Mouse (Mus musculus): ENCODE measurements around the gene Gypa.
A peak's percentile ranks its signal among the peaks of the same experiment; 100 is the strongest.

The Gypa gene

GRCm38 (mm10) chr8:80493523-80494345, at the start of gene Gypa:
Gene Gypa, plus strand, starts transcription at chr8:80493781.
- DNase-seq (ENCODE audit: inconsistent ontology term) = no peak

- no peak for DNase-seq (ENCODE audit: inconsistent ontology term)
Measured at GRCm38 (mm10) chr8:80444534-80445072, 49.0 kb upstream of the Gypa start.

GRCm38 (mm10) chr8:80447217-80447616, 46.4 kb upstream of the Gypa start:
- no peak for DNase-seq (ENCODE audit: inconsistent ontology term)

- DNase-seq (ENCODE audit: inconsistent ontology term) = no peak
Measured at GRCm38 (mm10) chr8:80451938-80452690, 41.5 kb upstream of the Gypa start.

- DNase-seq (ENCODE audit: inconsistent ontology term) = no peak
Measured at GRCm38 (mm10) chr8:80463450-80463917, 30.1 kb upstream of the Gypa start.

GRCm38 (mm10) chr8:80474971-80475370, 18.6 kb upstream of the Gypa start:
- DNase-seq (ENCODE audit: inconsistent ontology term) = no peak

- no peak for DNase-seq (ENCODE audit: inconsistent ontology term)
Measured at GRCm38 (mm10) chr8:80478156-80478555, 15.4 kb upstream of the Gypa start.

- peak; percentile 69 for DNase-seq (ENCODE audit: inconsistent ontology term)
Measured at GRCm38 (mm10) chr8:80479129-80479528, 14.5 kb upstream of the Gypa start.

GRCm38 (mm10) chr8:80482173-80482572, 11.4 kb upstream of the Gypa start:
- no peak for DNase-seq (ENCODE audit: inconsistent ontology term)

- DNase-seq (ENCODE audit: inconsistent ontology term) = peak; percentile 27
Measured at GRCm38 (mm10) chr8:80482822-80483774, 10.5 kb upstream of the Gypa start.

GRCm38 (mm10) chr8:80491562-80491961, 2.0 kb upstream of the Gypa start:
- DNase-seq (ENCODE audit: inconsistent ontology term) = no peak

GRCm38 (mm10) chr8:80492987-80493441, 567 bp upstream of the Gypa start:
- DNase-seq (ENCODE audit: inconsistent ontology term) = peak; percentile 80

GRCm38 (mm10) chr8:80494346-80494660, 722 bp downstream of the Gypa start:
- DNase-seq (ENCODE audit: inconsistent ontology term) = no peak

GRCm38 (mm10) chr8:80494819-80495218, 1.2 kb downstream of the Gypa start:
- no peak for DNase-seq (ENCODE audit: inconsistent ontology term)

GRCm38 (mm10) chr8:80495527-80495926, 1.9 kb downstream of the Gypa start:
- no peak for DNase-seq (ENCODE audit: inconsistent ontology term)

- no peak for DNase-seq (ENCODE audit: inconsistent ontology term)
Measured at GRCm38 (mm10) chr8:80497323-80497722, 3.7 kb downstream of the Gypa start.

- no peak for DNase-seq (ENCODE audit: inconsistent ontology term)
Measured at GRCm38 (mm10) chr8:80500244-80500643, 6.7 kb downstream of the Gypa start.

GRCm38 (mm10) chr8:80500773-80501172, 7.2 kb downstream of the Gypa start:
- no peak for DNase-seq (ENCODE audit: inconsistent ontology term)

GRCm38 (mm10) chr8:80501283-80501682, 7.7 kb downstream of the Gypa start:
- DNase-seq (ENCODE audit: inconsistent ontology term) = no peak

- no peak for DNase-seq (ENCODE audit: inconsistent ontology term)
Measured at GRCm38 (mm10) chr8:80526382-80527355, 33.1 kb downstream of the Gypa start.

All from Muller cell, postnatal 12 days (primary cell).